Mouse (Mus musculus) midbrain, embryonic 13.5 days (tissue): ENCODE results near the gene Fli1. TPM values are rescaled to one million over a fixed set of nuclear protein-coding genes. Genes with fewer than 3 reads are reported as not detected.

ENCODE experiments used
- ATAC-seq: fragments of 200-750 bp; cut with Nextera tagmentation; 2 replicates; pipeline ENCODE4 v1.8.0; 2017; ENCODE audit warnings: mild to moderate bottlenecking, moderate TSS enrichment, moderate library complexity
- H3K27ac ChIP-seq: fragments of 300-500 bp; sonication (generic); 2 replicates; pipeline ENCODE4 v1.5.1; 2015; ENCODE audit warnings: inconsistent platforms, mild to moderate bottlenecking, moderate library complexity
- H3K27me3 ChIP-seq: fragments of 300-500 bp; sonication (generic); 2 replicates; pipeline ENCODE4 v1.6.1; 2015; ENCODE audit warnings: mild to moderate bottlenecking, inconsistent platforms
- H3K36me3 ChIP-seq: fragments of 300-500 bp; sonication (generic); 2 replicates; pipeline ENCODE4 v1.6.1; 2015; ENCODE audit warnings: mild to moderate bottlenecking, inconsistent platforms
- H3K4me1 ChIP-seq: fragments of 300-500 bp; sonication (generic); replicated peaks from 2 replicates; pipeline ENCODE4 v1.6.1; 2015; ENCODE audit warnings: inconsistent platforms
- H3K4me2 ChIP-seq: fragments of 300-500 bp; sonication (generic); replicated peaks from 2 replicates; pipeline ENCODE4 v1.6.1; 2015; ENCODE audit warnings: moderate library complexity, mild to moderate bottlenecking, inconsistent platforms
- H3K4me3 ChIP-seq: fragments of 300-500 bp; sonication (generic); replicated peaks from 2 replicates; pipeline ENCODE4 v1.5.1; 2015; ENCODE audit warnings: mild to moderate bottlenecking, inconsistent platforms
- H3K9ac ChIP-seq: fragments of 300-500 bp; sonication (generic); replicated peaks from 2 replicates; pipeline ENCODE4 v1.6.1; 2015; ENCODE audit warnings: mild to moderate bottlenecking, inconsistent platforms
- H3K9me3 ChIP-seq: fragments of 300-500 bp; sonication (generic); 2 replicates; pipeline ENCODE4 v1.6.1; 2016; ENCODE audit warnings: mild to moderate bottlenecking, inconsistent platforms
- WGBS: fragments of 180-500 bp; shearing (Covaris S2); methylation state at CpG from one replicate; pipeline ENCODE4 v1.1.7; 2015; 5-methylcytosine and 5-hydroxymethylcytosine counted together
- polyA plus RNA-seq: library from polyadenylated mRNA; unstranded; fragments of >200 nt; fragmentation: Nextera tagmentation; extraction: Ambion mirVana; gene quantifications from 2 replicates; pipeline ENCODE4 v1.2.1, GENCODE M21; 2015

Gene Fli1
- polyA plus RNA-seq, 1 experiment from 2014 or later = 7.1 TPM

DNA sequence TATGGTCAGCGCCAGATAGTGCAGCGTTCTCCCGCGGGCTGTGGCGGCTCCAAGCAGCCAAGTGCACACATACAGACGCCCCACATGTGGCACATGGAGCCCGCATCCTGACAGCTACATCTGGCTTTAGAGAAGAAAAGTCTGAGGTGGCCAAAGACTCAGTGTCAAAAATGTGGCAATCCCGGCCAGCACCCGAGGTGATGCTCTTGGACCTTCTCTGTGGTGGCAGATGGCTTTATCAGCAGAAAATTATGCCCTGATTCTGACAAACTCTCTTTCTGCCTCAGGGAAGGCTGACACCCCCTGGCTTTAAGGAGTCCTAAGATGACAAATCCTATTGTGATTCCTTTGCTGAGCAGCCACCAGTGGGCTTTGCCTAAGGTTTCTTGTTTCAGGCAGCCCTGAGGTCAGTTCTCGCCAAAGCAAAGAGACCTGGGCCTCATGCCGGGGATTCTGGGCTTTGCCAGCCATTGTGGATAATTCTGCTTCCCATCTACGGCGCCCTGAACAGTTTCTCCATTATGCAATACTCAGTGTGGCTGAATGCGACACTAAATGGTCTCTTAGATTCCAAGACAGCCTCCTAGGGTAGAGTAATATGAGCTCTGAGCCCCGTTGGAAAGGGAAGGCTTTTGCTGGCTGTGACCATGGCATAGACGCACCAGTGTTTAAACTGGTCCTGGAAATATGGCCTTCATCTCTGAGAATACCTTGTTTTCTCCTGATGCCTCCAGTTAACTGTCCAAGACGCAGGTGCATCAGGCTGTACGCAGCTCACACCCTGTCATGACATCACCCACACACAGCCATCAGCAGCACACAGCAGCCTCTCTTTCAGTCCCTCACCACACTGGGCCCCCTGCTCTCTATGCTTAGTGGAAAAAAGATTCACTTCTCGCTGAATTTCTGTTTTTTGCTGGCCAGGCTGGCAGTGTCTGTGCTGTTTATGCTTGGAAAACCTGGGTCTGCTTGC lies 108.1 kb downstream of the Fli1 start:
- H3K4me1 ChIP-seq = 0 out of 2 replicates have a peak, but pooled peaks cover 5% of the 10 kb centered on the region
- 61% methylated on average over 19 of the region's 19 CpGs for WGBS
- no peak overlapping the region for H3K4me3 ChIP-seq

DNA sequence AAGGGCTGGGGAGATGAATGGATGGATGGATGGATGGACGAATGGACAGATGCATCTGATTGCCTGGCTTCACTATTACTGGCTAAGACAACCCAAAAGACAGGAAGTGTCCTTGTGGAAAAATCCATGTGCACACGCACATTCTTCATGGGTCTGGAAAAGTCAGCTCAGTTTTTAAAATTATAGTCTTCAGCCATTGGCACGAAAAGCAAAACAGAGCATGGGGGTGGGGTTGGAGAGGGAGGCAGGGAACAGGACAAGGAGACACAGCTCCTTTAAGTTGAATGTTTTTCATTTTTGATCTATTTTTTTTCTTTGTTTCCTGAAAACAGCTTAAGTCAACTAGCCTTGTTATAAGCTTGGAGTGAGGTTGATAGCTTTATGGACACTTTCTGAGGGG lies 111.6 kb downstream of the Fli1 start:
- 88% methylated on average over 3 of the region's 3 CpGs for WGBS
- H3K36me3 ChIP-seq = no peaks in the 10 kb centered on the region
- 0 out of 2 replicates have a peak, but pooled peaks cover 5% of the 10 kb centered on the region for H3K4me1 ChIP-seq
- H3K9ac ChIP-seq = no peak overlapping the region
- no peak overlapping the region for H3K4me2 ChIP-seq
- no peak overlapping the region for H3K27ac ChIP-seq
- H3K27me3 ChIP-seq = no peaks in the 10 kb centered on the region
- ATAC-seq = no peak
- no peaks in the 10 kb centered on the region for H3K9me3 ChIP-seq
- no peak overlapping the region for H3K4me3 ChIP-seq

More for the DNA sequence above, 108.1 kb downstream of the Fli1 start:
- no peaks in the 10 kb centered on the region for H3K36me3 ChIP-seq
- H3K4me2 ChIP-seq = no peak overlapping the region
- no peak overlapping the region for H3K9ac ChIP-seq
- no peak overlapping the region for H3K27ac ChIP-seq
- 0 out of 2 replicates have a peak, but pooled peaks have one; percentile 45 for ATAC-seq
- no peaks in the 10 kb centered on the region for H3K27me3 ChIP-seq
- no peaks in the 10 kb centered on the region for H3K9me3 ChIP-seq

DNA sequence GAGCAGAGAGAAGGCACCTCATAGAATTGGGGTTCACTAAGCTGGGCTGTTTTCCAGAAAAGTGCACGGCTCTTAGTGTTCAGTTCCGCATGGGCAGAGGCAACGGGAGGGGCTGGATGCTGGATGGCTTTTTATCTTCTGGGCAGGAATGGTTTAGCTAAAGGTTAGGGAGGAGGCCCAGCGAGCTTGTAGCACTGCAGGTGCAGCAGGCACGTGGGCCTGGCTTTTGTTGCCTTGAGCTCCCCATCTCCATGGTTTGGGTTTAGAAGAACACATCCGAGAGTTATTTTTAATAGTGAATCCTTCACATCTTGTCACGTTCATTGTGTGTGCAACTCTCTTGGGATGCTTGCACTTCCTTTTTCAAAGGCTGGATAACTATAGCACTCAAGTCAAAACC lies 117.3 kb downstream of the Fli1 start:
- 74% methylated on average over 7 of the region's 7 CpGs for WGBS
- no peak for ATAC-seq
- H3K4me2 ChIP-seq = no peak overlapping the region
- H3K9me3 ChIP-seq = no peaks in the 10 kb centered on the region
- no peaks in the 10 kb centered on the region for H3K27me3 ChIP-seq
- H3K4me1 ChIP-seq = no peaks in the 10 kb centered on the region
- H3K9ac ChIP-seq = no peak overlapping the region
- H3K4me3 ChIP-seq = no peak overlapping the region
- H3K27ac ChIP-seq = no peak overlapping the region
- H3K36me3 ChIP-seq = no peaks in the 10 kb centered on the region

DNA sequence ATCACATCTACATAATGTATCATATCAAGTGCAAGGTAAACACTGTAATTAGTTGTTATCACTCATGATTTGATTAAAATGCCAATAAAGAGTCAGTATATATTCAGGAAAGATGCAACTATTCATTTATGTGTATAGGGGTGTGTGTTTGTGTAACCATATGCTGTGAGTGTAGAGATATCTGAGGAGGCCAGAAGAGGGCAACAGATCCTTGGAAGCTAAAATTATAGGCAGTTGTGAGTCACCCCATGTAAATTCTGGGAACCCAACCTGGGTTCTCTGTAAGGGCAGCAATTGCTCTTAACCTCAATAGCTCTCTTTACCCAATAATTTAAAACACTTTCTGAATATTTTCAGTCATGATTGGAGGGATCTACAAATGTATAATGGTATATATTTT lies 122.0 kb downstream of the Fli1 start:
- no peaks in the 10 kb centered on the region for H3K9me3 ChIP-seq
- no peak overlapping the region for H3K4me3 ChIP-seq
- no peak overlapping the region for H3K4me2 ChIP-seq
- H3K4me1 ChIP-seq = peaks cover 6% of the 10 kb centered on the region; the same call in 1 of the 2 replicates
- H3K9ac ChIP-seq = no peak overlapping the region
- H3K27me3 ChIP-seq = no peaks in the 10 kb centered on the region
- no peak overlapping the region for H3K27ac ChIP-seq
- ATAC-seq = no peak
- no peaks in the 10 kb centered on the region for H3K36me3 ChIP-seq

DNA sequence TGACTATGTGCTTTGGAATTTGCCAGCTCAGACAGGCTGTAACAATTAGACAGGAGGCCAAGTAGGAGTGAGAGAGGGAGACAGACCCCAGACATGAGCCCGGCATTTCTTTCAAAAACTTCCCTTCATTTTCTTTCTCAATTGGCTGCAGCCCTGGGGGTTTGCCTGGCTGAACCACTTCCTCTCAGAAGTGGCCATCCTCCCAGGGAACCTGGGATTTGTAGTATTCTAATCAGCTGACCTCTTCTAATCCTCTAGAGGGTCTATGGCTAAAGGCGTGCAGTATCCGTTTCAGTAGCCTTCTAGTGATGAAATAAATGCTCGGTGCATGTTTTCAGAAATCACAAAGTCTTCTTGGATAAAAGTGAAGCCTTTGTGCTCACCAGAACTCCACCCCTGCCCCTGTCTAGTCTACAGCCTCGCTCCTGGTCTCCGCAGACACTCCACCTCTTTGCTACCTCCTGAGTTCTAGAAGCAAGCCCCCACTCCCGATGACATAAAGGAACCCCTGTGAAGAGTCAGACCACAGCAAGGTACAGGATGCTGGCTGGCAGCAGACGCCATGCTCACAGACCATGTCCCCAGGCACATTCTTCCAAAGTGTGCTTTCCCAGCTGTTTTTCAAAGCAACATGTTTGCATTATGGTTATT lies 125.1 kb downstream of the Fli1 start:
- no peaks in the 10 kb centered on the region for H3K36me3 ChIP-seq
- 32% methylated on average over 8 of the region's 8 CpGs for WGBS
- H3K27me3 ChIP-seq = no peaks in the 10 kb centered on the region
- H3K4me1 ChIP-seq = peaks cover 10% of the 10 kb centered on the region; the same call in 1 of the 2 replicates
- no peak overlapping the region for H3K9ac ChIP-seq
- no peak overlapping the region for H3K4me2 ChIP-seq
- H3K9me3 ChIP-seq = no peaks in the 10 kb centered on the region
- no peak overlapping the region for H3K4me3 ChIP-seq
- no peak overlapping the region for H3K27ac ChIP-seq
- ATAC-seq = no peak

DNA sequence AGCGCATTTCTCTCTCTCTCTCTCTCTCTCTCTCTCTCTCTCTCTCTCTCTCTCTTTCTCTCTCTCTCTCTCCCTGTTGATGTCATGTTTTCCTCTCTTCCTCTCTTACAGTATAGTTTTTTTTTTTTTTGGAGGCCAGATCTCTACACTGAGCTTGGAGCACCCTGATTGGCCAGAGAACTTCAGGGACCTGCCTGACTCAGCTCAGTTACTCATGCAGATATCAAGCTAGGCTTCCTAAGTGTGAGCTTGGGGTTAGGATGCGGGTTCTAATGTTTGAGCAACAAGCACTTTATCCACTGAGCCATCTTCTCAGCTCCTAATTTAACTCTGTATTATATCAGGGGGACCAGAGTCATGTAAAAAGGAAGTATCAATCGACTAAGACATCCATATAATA lies 126.7 kb downstream of the Fli1 start:
- Histone ChIP-seq H3K36me3 (no peaks in the 10 kb centered on the region), H3K9ac (no peak overlapping the region), H3K4me2 (no peak overlapping the region), H3K27ac (no peak overlapping the region), H3K4me3 (no peak overlapping the region), H3K9me3 (no peaks in the 10 kb centered on the region), H3K27me3 (peaks cover 7% of the 10 kb centered on the region; the same call in 1 of the 2 replicates), H3K4me1 (peaks cover 10% of the 10 kb centered on the region; the same call in 1 of the 2 replicates)
- WGBS = 92% methylated on average over 3 of the region's 3 CpGs
- no peak for ATAC-seq

DNA sequence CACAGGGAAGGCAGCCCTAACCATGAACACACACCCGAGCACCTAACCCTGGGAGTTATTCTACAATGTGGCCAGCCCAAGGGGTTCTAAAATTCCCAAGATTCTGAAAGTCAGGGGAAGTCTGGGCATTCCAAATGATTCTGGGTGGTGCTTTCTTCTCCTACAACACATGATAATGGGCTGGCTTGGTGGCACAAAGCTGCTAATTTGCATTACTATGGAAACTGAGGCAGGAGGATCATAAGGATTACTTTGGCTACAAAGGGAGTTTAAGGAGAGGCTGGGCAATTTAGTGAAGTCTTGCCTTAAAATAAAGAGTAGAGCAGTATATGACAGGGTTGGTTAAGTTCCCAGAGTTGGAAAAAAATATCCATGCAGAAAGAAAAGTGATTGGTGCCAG lies 127.7 kb downstream of the Fli1 start:
- peaks cover 10% of the 10 kb centered on the region; the same call in 1 of the 2 replicates for H3K4me1 ChIP-seq
- no peak overlapping the region for H3K9ac ChIP-seq
- WGBS = 16% methylated on average over 1 of the region's 1 CpGs
- H3K9me3 ChIP-seq = no peaks in the 10 kb centered on the region
- H3K27me3 ChIP-seq = peaks cover 16% of the 10 kb centered on the region; the same call in 1 of the 2 replicates
- no peak overlapping the region for H3K27ac ChIP-seq
- H3K36me3 ChIP-seq = no peaks in the 10 kb centered on the region
- H3K4me3 ChIP-seq = no peak overlapping the region
- ATAC-seq = no peak
- H3K4me2 ChIP-seq = no peak overlapping the region

DNA sequence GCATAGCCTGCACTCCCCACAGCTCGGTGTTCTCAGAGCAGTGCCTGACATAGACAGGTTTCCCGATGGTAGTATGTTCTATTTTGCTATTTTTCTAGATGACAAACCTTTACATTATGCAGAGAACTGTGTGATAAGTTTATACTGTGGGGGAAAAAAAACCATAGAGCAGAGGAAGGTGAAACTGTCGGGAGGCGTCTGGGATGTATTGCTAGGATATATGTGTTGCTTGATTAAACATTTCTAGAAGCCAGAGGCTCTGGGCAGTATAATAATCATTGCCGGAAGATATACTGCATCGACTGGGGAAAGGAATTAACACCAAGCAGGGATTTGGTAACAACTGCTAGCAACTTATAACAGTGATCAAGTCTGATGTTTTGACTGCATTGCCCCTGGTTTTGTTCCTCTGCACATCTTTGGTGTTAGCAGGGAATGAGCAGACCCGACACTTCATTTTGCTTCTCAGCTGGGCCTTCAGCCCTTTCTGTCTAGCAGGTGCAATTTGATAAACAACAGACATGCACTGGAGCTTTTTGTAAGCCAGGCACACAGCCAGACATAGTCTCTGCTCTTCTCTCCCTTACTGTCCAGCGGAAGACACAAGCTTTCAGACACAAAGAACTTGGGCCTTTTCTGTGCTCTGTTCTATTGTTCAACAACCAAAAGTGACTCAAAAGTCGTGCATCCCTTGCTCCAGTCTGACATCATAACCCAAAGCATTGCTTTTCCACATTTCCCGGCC lies 129.7 kb downstream of the Fli1 start:
- Histone ChIP-seq H3K4me2 (no peak overlapping the region), H3K4me1 (peaks cover 22% of the 10 kb centered on the region), H3K27me3 (peaks cover 24% of the 10 kb centered on the region), H3K27ac (no peak overlapping the region), H3K9me3 (no peaks in the 10 kb centered on the region), H3K9ac (no peak overlapping the region), H3K4me3 (no peak overlapping the region), H3K36me3 (no peaks in the 10 kb centered on the region)
- 75% methylated on average over 10 of the region's 10 CpGs for WGBS
- ATAC-seq = no peak

DNA sequence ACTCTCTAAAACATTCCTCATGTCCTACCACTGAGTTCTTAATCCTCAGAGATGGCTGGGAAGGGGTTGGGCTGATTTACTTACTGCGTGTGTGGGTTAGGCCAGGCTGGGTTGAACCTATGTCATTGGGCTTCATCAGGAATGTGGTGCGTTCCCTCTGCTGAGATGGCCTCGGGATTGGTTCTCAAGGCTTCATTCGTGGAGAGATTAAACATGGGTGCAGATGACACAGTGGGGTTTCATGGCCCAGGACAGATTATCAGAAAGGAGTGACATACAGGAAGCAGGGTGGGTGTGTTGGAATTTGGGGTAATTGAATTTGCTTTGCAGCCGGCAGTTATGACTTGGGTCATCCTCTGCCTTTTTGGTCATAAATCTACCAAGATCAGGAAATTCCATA lies 131.2 kb downstream of the Fli1 start:
- Histone ChIP-seq H3K27me3 (peaks cover 36% of the 10 kb centered on the region), H3K9ac (no peak overlapping the region)
- WGBS = 92% methylated on average over 5 of the region's 5 CpGs

DNA sequence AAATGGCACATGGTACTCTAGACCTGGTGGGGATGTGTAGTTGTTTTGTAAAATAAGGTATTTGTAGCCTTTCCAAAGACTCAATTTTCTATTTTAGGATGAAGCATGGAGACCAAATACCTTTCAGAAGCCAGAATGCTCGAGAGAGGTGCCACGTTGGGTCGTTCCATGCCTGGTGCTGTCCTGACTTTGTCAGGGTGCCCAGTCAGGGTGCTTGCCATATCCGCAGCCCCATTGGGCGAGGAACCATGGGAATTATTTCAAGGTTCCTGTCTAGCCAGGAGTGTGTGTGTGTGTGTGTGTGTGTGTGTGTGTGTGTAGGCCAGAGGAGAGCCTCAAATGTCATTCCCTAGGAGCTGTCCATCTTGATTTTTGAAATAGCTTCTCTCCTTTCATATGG lies 132.0 kb downstream of the Fli1 start:
- peaks cover 40% of the 10 kb centered on the region for H3K27me3 ChIP-seq

More for the DNA sequence above, 131.2 kb downstream of the Fli1 start:
- no peaks in the 10 kb centered on the region for H3K9me3 ChIP-seq
- H3K4me1 ChIP-seq = peaks cover 16% of the 10 kb centered on the region
- no peaks in the 10 kb centered on the region for H3K36me3 ChIP-seq
- no peak overlapping the region for H3K27ac ChIP-seq
- no peak overlapping the region for H3K4me3 ChIP-seq
- ATAC-seq = no peak
- H3K4me2 ChIP-seq = no peak overlapping the region

DNA sequence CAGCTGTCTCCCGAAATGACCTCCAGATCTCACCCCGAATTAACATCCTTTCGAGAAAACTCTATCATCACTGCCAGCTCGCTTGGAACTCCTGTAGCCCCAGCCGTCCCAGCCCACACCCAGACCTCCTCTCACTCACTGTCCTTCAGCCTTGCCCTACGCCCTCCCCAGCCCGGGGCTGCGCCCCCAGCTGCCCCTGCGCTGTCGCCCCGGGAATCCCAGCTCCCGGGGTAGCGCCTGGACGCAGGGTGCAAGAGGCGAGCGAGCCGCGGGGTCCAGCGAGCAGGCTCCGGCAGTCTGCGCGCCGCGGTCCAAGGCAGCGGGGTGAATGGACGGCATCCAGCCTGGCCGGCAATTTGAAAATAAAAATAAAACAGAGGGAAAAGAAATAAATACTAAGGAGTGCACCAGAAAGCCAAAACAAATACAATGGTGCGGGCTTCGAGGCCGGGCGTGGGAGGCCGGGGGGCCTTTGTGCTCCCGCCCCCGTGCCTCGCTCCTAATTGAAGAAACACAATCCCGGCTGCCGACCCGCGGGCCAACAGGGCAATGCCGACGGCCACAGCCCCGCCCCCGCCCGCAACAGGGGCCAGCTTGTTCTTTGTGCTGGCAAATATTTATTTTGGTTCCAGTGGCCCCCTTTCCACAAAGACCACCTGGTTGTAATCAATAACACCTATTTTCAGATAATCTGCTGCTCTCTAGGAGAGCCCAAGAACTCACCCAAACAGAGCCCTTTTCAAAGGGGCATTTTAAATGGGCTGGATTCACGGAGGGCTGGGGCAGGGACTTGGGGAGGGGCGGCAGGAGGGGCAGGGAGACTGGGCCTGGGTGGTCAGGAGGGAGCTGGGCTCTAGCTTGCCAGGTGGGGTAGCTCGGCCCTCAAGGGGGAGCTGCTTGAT lies 133.3 kb downstream of the Fli1 start:
- peaks cover 44% of the 10 kb centered on the region for H3K27me3 ChIP-seq
- H3K4me1 ChIP-seq = peaks cover 12% of the 10 kb centered on the region
- ATAC-seq = peak; percentile 48
- H3K9me3 ChIP-seq = no peaks in the 10 kb centered on the region
- peak overlapping the region; percentile 51 for H3K4me3 ChIP-seq
- WGBS = under 1% methylated on average over 47 of the region's 47 CpGs
- no peaks in the 10 kb centered on the region for H3K36me3 ChIP-seq
- H3K27ac ChIP-seq = no peak overlapping the region
- H3K9ac ChIP-seq = peak overlapping the region; percentile 77
- peak overlapping the region; percentile 95 for H3K4me2 ChIP-seq

More for the DNA sequence above, 132.0 kb downstream of the Fli1 start:
- Histone ChIP-seq H3K4me3 (no peak overlapping the region), H3K9me3 (no peaks in the 10 kb centered on the region), H3K9ac (no peak overlapping the region), H3K4me1 (peaks cover 16% of the 10 kb centered on the region), H3K27ac (no peak overlapping the region), H3K36me3 (no peaks in the 10 kb centered on the region), H3K4me2 (no peak overlapping the region)
- no peak for ATAC-seq
- 89% methylated on average over 5 of the region's 5 CpGs for WGBS
